Mouse (Mus musculus): ENCODE measurements around the gene Mavs.

Gene Mavs

DNA sequence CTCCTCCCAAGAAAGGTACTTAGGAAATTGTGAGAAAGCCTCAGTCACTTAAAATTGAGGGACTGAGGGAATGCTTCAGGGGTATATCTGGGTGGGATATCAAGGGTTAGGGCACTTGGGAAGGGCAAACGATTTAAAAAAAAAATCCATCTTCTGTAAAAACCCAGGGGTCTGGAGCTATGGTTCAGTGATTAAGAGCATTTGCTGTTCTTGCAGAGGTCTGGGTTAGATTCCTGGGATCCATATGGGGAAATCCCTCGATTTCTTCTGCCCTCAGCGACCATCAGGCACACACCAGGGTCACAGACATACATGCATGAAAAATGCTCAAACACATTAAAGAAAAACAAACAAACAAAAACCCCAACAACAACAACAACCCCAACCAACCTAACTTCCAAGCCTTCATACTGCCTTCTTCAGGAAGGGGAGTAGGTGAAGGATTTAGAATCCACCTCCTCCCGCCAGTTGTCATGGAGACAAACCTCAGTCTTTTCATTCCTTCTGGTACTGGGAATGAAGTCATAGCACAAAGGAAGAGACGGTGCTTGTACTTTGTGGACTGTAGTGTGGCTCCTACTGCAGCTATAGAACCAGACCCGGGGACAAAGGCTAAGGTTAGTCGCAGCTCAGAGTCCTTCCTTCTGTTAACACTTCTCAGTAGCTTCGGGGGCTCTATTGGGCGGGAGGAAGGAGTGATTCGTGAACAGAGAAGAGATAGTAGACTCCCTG is 27.8 kb downstream of the Mavs start:
- DNase-seq (ENCODE audit: low spot score in 2 of 2): no peak

GRCm38 (mm10) chr2:131262213-131262672 is 28.4 kb downstream of the Mavs start, which contains the start of gene Pank2:
Pank2 (plus strand) TSS chr2:131262495.
- DNase-seq (ENCODE audit: low spot score in 2 of 2): peak; percentile 92 to 97

GRCm38 (mm10) chr2:131262680-131263670 is 29.1 kb downstream of the Mavs start:
- no peak for DNase-seq (ENCODE audit: low spot score in 2 of 2)

DNA sequence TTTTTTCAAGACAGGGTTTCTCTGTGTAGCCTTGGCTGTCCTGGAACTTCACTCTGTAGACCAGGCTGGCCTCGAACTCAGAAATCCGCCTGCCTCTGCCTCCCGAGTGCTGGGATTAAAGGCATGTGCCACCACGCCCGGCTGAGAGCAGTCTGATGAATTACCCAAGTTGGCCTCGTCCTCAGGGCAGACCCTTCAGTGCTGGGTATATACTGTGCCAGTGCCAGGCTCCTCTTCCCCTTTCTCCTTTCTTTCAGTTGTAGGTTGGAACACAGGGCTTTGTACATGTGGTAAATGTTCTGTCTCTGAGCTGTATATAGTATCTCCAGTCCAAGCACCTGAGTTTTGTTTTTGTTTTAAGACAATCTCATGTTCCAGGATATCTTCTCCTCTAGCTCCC is 30.2 kb downstream of the Mavs start:
- no peak for DNase-seq (ENCODE audit: low spot score in 2 of 2)

DNA sequence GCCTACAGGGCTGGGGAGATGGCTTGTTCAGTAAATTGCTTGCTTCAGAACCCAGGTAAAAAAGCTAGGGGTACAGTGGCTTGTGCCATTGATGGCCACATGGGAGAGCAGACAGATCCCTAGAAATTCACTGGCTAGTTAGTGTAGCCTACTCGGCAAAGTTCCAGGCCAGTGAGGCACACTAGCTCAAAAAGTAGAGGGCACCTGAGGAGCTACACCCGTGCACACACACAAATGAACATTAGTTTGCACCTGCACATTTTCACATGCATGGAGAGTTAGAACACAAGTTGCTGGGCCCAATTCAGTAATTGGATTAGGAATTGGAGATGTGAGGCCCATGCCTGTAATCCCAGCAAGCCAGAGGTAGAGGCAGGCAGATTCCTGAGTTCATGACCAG is 31.2 kb downstream of the Mavs start:
- DNase-seq (ENCODE audit: low spot score in 2 of 2): no peak

GRCm38 (mm10) chr2:131275493-131275892 is 41.6 kb downstream of the Mavs start:
- DNase-seq (ENCODE audit: low spot score in 2 of 2): no peak

DNA sequence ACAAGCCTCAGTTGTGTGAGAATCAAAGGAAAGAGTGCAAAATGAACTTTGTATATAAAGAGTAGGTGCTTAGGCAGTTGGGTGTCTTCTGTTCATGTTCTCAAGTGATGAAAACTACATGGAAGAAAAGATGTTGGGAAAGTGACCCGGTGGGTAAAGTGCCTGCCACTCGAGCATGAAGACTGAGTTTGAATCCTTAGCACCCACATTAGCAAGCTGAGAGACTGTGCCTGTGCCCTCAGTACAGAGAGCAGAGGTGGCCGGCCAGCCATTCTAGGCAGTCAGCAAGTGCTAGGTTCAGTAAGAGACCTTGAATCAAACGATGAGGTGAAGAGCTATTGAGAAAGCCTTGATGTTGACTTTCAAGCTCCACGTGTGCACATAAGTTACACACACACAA is 42.9 kb downstream of the Mavs start:
- no peak for DNase-seq (ENCODE audit: low spot score in 2 of 2)

DNA sequence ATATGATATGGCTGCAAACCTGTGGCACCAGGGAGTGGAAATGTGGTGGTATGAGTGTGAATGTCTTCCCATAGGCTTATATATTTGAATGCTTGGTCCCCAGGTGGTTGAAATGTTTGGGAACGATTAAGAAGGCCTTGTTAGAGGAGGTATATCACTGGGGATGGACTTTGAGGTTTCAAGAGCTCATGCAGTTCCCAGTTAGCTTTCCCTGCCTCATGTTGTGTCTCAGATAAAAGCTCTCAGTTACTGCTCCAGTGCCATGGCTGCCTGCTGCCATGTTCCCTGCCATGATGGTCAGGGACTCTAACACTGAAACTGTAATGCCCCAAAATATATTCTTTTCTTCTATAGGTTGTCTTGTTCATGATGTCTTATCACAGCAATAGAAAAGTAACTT is 47.7 kb downstream of the Mavs start:
- DNase-seq (ENCODE audit: low spot score in 2 of 2): no peak

DNA sequence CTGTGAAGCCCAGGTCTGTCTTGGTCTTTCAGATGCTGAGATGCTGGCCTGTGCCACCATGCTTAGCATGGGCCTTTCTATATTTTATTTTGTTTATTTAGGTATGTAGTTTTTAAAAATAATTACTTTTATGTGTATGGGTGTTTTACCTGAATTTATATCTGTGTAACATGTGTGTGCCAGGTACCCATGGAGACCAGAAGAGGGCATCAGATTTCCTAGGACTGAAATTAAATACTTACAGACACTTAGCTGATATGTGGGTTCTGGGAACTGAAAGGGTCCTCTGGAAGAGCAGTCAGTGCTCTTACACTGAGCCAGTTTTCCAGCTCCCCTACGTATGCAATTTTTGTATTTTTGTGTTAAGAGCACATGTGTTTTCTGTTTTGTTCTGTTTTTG is 52.4 kb downstream of the Mavs start:
- DNase-seq (ENCODE audit: low spot score in 2 of 2): no peak

DNA sequence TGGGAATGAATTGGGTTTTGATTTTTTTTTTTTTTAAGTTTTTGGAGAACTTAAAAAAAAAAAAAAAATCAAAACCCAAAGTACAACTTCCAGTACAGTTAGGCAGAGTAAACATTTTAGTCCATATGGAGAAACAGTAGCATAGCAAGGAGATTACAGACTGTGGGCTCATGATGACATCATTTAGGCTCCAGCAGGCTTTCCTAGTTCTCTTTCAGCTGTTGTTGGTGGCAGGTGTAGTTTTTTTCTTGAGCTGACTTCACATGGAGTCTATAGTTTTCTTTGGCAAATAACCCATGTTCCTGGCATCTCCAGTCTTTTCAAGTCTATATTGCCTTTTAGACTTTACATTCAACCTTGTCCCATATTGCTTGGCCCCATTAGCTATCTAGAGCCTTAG is 56.8 kb downstream of the Mavs start:
- DNase-seq (ENCODE audit: low spot score in 2 of 2): no peak

DNA sequence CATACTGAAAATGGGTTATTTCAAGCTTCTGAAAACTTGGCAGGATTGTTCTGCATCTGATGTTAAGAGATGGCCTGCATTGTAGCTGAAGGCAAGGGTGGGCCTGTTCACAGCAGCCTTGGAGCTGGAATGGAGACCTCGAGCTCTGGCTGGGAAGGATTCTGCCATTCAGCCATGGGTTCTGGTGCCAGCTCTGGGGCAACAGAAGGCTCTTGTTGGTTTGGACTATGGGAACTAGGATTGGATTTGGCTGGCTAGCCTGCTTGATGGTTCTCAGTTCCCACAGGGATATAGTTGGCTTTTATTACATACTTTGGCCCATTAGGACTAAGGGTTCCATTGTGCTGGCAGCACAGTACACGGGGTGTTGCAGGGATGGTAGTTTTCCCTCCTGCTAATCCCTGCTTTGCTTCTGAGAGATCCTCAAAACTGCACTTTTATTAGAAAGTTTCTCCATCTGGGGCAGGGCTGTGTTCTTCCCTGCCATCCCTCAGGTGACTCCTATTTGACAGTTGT is 62.9 kb downstream of the Mavs start:
- DNase-seq (ENCODE audit: low spot score in 2 of 2): no peak

Data from urinary bladder, postnatal 36 days (tissue).